Mouse (Mus musculus): ENCODE results near the gene 3110021N24Rik.

The 3110021N24Rik gene

DNA sequence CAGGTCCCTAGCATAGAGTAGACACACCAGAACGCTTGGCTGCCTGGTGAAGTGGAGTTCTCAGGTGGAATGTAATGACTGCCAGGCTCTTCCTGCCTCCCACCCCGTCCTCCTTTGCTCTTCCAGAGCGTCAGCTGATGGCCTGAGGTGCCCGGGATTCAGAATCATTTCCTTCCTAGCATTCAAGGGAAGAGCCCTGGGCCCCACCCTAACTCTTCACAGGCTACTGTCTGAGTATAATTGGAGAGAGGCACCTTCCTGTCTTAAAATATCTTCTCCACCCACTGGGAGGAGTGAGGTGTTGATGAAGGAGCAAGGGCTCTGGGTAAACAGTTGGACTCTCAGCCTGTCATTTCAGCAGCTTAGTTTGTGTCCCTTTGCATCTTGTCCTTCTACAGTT lies 77.3 kb downstream of the 3110021N24Rik start:
- DNase-seq (ENCODE audit: low spot score in 2 of 2) = no peak

DNA sequence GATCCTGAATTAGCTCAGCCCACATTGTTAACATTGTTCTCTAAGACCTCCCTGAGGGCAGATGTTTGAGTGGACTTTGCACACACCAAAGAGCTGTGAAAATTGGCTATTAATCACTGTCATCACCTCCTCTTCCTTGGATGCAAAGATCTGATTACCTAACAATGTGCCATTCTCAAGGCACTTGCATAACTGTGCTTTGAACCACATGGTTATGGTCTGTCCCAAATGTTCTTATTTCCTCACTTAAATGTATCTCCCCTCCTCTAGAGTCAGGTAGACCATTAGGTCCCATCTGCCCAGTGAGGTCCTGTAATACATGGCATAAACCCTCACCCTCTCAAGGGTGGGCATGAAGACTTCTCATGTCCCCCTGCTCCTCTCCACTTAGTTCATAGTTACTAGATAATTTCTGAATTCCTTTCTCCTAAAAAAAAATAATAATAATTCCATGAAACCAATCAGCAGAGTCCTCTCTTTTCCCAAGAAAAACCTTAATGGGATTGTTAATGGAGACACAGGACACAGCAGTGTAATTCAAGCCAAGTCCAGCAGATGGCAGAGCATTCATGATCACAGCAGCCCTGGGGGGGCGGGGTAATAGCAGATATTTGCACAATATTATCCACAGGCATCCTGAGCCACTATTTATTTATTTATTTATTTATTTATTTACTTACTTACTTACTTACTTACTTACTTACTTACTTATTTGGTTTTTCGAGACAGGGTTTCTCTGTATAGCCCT lies 78.8 kb downstream of the 3110021N24Rik start:
- DNase-seq (ENCODE audit: low spot score in 2 of 2) = peak in 1 of 2 experiments; percentile 35

- no peak for DNase-seq (ENCODE audit: low spot score in 2 of 2)
Measured at GRCm38 (mm10) chr4:108803535-108803934, 84.1 kb downstream of the 3110021N24Rik start.

DNA sequence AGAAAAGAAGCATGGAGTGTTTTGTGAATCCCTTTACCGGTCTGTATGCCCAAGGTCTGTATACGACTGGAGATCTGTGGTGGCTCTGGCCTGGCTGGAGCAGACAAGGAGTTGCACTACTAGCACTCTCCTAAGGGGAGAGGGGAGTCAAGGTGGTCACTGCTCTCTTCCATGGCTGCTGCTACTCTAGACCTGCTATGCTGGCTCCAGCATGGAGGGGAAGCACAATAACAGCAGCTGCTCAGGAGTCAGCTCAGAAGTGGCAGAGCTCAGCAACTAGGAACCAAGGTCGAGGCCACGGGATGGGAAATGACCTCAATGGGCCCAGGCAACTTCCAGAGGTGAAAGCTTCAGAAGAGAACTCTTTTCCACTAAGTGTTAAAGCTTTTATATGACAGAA lies 91.7 kb downstream of the 3110021N24Rik start:
- DNase-seq (ENCODE audit: low spot score in 2 of 2) = no peak

GRCm38 (mm10) chr4:108811550-108811949 lies 92.1 kb downstream of the 3110021N24Rik start:
- no peak for DNase-seq (ENCODE audit: low spot score in 2 of 2)

- no peak for DNase-seq (ENCODE audit: low spot score in 2 of 2)
Measured at GRCm38 (mm10) chr4:108825677-108826076, 106.2 kb downstream of the 3110021N24Rik start.

- peak; percentile 4 to 29 for DNase-seq (ENCODE audit: low spot score in 2 of 2)
Measured at GRCm38 (mm10) chr4:108826096-108826495, 106.6 kb downstream of the 3110021N24Rik start.

GRCm38 (mm10) chr4:108826643-108827042 lies 107.2 kb downstream of the 3110021N24Rik start:
- DNase-seq (ENCODE audit: low spot score in 2 of 2) = no peak

- no peak for DNase-seq (ENCODE audit: low spot score in 2 of 2)
Measured at GRCm38 (mm10) chr4:108830698-108831097, 111.2 kb downstream of the 3110021N24Rik start.

All from natural killer cell, adult 2 months (primary cell).